In the genomic region with DNA sequence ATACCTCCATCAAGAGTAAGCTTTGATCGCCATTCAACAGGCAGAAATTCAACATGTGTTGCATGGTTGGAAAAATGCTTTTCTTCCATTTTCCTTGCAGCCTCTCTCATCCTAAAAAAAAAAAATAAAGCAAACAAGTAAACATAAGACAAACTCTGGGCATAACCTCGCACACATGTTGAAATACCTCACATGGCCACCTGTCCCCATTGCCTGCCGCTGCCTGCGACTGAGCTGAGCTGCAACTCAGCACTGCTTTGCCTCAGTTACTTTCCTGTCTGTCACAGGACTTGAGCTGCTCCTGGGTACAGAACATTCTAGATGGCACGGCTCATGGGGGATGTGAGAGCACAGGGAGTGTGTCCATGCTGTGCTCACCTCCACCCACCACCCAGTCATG, we compare ENCODE assay signal across 32 mouse cellular contexts.
"Had no signal": no experiment of that assay in that cellular context is flagged by ENCODE, and none has a peak within 500 bp of the region (broad histone marks: within the 10 kb centered on the region; RNA-seq: fewer than 3 reads in every experiment).

No protein-coding gene starts in this region.

- DNase-seq: left cerebral cortex, postnatal 4 days; liver; liver, embryonic 13.5 days; liver, postnatal 0 days; lung, adult 18-20 months; lung, adult 2 months; lung, embryonic 14.5 days; lung, postnatal 10 days; lung, postnatal 14 days; lung, postnatal 36 days; lung, postnatal 4 days; midbrain, embryonic 14.5 days had no signal

- H3K4me1 ChIP-seq: limb, embryonic 15.5 days; liver, embryonic 15.5 days; lung, embryonic 15.5 days; midbrain, embryonic 10.5 days; midbrain, embryonic 12.5 days; neural tube, embryonic 12.5 days had no signal

- H3K4me3 ChIP-seq: left cerebral cortex, adult 2 months; limb, embryonic 10.5 days; limb, embryonic 12.5 days; limb, embryonic 13.5 days; limb, embryonic 15.5 days; liver, embryonic 13.5 days; liver, embryonic 15.5 days; lung, embryonic 15.5 days; megakaryocyte, embryonic 14.5 days; midbrain, embryonic 10.5 days; midbrain, embryonic 12.5 days; midbrain, embryonic 13.5 days; midbrain, embryonic 15.5 days; myocyte; neural tube, embryonic 12.5 days had no signal

- H3K27ac ChIP-seq: left cerebral cortex, adult 2 months; limb, embryonic 10.5 days; limb, embryonic 12.5 days; limb, embryonic 13.5 days; limb, embryonic 15.5 days; liver, embryonic 13.5 days; liver, embryonic 14.5 days; liver, embryonic 15.5 days; lung, embryonic 15.5 days; macrophage; midbrain, embryonic 10.5 days; midbrain, embryonic 12.5 days; midbrain, embryonic 13.5 days; midbrain, embryonic 15.5 days; neural tube, embryonic 12.5 days had no signal

- H3K9ac ChIP-seq: limb, embryonic 12.5 days; limb, embryonic 13.5 days; limb, embryonic 15.5 days; liver, embryonic 13.5 days; liver, embryonic 14.5 days; liver, embryonic 15.5 days; liver, postnatal 0 days; lung, embryonic 14.5 days; lung, embryonic 15.5 days; midbrain, embryonic 12.5 days; midbrain, embryonic 13.5 days; midbrain, embryonic 15.5 days; neural tube, embryonic 12.5 days had no signal

- H3K4me2 ChIP-seq: limb, embryonic 12.5 days; limb, embryonic 13.5 days; limb, embryonic 15.5 days; liver, embryonic 11.5 days; liver, embryonic 13.5 days; liver, embryonic 15.5 days; lung, embryonic 14.5 days; lung, embryonic 15.5 days; midbrain, embryonic 11.5 days; midbrain, embryonic 12.5 days; midbrain, embryonic 13.5 days; midbrain, embryonic 15.5 days; neural tube, embryonic 12.5 days had no signal

- ATAC-seq: liver, postnatal 0 days; lung, postnatal 0 days; midbrain, embryonic 13.5 days; midbrain, embryonic 15.5 days; midbrain, embryonic 16.5 days had no signal

- H3K9me3 ChIP-seq: limb, embryonic 10.5 days; limb, embryonic 12.5 days; limb, embryonic 13.5 days; limb, embryonic 15.5 days; liver, embryonic 13.5 days; liver, embryonic 15.5 days; lung, embryonic 15.5 days; megakaryocyte, embryonic 14.5 days; midbrain, embryonic 10.5 days; midbrain, embryonic 12.5 days; midbrain, embryonic 13.5 days; midbrain, embryonic 15.5 days; neural tube, embryonic 12.5 days had no signal

- H3K27me3 ChIP-seq: limb, embryonic 12.5 days; limb, embryonic 13.5 days; limb, embryonic 15.5 days; liver, embryonic 13.5 days; liver, embryonic 15.5 days; lung, embryonic 15.5 days; megakaryocyte, embryonic 14.5 days; midbrain, embryonic 12.5 days; midbrain, embryonic 13.5 days; midbrain, embryonic 15.5 days; neural tube, embryonic 12.5 days had no signal
